Mouse (Mus musculus) heart, adult 8-10 months (tissue): ENCODE data around the gene Bet1l. TPM values are rescaled to one million over a fixed set of nuclear protein-coding genes. Genes with fewer than 3 reads are reported as not detected.
"Not testable (repeated sequence)": the region's sequence is repeated elsewhere in the genome, so short reads cannot be mapped to it uniquely, and the experiment has no call there.

Experiments used
- DNase-seq: peaks from one replicate; pipeline ENCODE4 v3.0.0; 2022; ENCODE audit warnings: low spot score
- total RNA-seq, 4 experiments: library from RNA; stranded (reverse); gene quantifications; 2 replicates each; pipeline ENCODE4 v1.2.4; 2022

Bet1l gene
- total RNA-seq = 10 to 100 TPM in 1 of 4 experiments, 1 to 10 TPM in 3; 7.9 to 11.8 (median 8.8) TPM

DNA sequence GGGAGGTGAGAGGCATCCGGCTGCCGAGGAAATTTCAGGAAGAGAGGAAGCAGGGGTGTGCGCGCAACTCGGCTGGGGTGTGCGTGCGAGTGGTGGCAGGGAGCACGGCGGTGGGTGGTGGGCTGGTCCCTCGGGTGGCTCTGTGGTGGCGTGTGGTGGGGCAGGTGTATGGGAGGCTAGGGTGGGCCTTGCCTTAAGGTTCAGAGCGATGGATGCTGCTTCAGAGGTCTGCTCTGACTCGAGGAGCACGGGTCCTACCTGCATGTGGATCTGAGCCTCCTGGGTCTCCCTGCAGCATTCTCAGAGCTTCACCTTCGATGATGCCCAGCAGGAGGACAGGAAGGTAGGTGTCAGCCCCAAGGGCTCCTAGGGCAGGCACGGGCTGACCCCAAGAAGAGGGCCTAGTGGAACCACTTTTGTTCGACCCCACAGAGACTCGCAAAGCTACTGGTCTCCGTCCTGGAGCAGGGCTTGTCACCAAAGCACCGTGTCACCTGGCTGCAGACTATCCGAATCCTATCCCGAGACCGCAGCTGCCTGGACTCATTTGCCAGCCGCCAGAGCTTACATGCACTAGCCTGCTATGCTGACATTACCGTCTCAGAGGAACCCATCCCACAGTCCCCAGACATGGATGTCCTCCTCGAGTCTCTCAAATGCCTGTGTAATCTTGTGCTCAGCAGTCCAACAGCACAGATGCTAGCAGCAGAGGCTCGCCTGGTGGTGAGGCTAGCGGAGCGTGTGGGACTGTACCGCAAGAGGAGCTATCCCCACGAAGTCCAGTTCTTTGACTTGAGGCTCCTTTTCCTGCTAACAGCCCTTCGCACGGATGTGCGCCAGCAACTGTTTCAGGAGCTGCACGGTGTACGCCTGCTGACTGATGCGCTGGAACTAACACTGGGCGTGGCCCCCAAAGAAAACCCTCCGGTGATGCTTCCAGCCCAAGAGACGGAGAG, at the start of gene Bet1l:
Gene Bet1l (minus strand): TSS at position 28 of the 956 bp plus-strand sequence.
- DNase-seq = no peak

DNA sequence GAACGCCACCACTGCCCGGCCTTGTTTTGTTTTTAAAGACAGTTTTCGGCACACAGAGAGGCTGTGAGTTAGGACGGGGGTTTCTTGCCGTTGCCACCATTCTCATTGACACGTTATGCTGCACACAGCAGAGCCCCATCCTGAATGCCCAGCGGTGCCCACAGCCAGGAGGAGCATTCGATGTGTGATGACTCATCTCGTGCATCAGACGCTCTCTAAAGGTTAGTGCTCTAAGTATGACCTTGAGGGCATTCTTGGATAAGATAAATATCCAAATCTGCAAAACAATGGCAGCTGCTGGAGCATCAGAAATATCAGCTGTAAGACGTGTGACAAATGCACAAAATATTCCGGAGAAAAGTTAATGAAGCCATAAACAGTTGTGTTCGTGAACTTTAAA, 49.8 kb upstream of the Bet1l start:
- DNase-seq = no peak

DNA sequence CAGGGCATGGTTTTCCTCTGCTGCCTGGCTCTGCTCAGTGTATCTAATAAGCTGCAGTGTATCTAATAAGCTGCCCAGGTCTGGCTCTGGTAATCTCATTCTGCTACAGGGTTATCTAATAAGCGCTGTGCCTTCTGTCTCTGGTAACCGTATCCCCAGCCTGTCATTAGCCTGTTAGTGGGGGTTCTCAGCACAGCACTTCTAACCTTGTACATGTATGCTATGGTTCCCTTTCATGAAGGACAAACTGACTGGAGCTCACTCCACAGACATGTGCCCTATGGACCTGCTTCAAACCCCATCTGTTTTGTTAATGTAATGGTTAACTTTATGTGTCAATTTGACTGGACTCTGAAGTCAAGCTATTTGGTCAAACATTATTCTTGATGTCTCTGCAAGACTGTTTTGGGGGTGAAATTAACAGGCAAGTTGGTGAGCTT, 48.3 kb upstream of the Bet1l start:
- no peak for DNase-seq

DNA sequence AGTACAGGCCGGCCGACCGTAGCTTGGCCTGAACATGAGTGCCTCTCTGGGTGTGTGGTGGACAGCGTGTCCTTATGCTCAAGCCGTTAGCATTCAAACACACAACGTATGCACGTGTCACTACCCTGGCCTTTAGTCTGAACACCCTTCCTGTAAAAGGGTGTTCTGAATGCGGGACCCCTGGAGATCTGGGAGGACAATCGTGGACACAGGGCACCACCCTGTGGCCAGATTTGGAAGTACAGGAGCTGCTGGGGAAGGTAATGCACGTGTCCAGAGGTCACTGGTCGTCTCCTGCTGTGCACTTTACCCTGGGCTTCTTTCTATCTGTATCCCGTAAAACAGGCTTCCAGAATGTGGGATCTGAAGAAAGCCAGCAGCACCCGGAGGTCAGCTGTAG, 45.8 kb upstream of the Bet1l start:
- DNase-seq = peak; percentile 74

DNA sequence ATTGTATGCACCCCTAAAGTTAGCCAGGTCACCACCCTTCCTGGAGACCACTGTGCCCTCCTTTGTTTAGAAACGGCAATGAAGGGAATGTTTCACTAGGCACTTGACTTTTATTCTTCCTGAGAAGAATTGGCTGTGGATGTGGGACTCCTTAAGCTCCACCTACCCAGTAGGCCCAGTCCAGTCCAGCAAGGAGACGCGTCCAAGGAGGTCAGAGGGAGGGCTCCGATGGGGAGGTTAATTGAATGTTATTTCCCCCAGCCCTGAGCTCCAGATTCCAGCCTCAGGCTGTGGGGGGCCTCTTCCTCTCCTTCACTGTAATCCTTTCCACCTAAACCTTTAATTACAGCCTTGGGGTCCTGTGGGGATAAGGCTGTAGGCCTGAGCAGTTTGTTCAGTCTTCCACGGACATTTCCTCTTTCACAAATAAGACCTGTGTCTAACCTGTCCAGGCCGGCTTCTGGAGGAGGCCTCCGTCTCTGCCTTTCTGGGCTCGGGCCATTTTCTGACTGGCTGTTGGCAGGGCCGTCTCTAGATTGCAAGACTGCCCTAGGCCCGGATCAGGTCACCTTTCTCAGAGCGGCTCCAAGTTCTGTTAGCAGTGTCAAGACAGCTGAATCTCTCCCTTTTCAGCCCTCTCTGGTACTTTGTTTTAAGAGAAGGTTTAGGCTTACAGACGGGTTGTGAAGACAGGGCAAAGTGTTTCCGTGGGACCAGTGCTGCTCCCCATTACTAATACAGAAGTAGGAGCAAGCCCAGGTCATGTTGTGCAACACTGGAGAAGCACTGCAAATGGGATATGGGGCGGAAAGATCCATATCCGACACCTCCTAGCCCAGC, 44.9 kb upstream of the Bet1l start:
- DNase-seq = no peak

DNA sequence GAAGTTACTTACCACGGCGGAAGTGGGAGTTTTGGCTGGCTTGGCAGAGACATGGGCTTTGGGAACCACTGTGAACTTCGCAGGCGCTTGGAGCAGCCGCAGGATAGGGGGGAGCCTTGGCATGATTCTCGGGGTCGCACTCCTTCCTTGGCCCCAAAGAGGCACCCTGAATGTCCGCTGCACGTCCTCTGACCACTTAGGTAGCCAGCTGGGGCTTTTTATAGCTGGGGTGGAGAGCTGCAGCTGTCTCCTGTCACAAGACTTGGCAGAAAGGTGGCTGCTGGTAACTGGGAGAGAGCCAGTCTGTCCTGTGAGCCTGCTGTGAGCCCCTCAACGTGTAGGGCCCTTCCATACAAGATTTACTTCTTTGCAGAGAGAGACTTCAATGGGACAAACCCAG, 42.8 kb upstream of the Bet1l start, which contains the start of gene Cox8b:
Gene Cox8b (minus strand): TSS at position 227 of the 400 bp plus-strand sequence.
- DNase-seq = peak; percentile 55

DNA sequence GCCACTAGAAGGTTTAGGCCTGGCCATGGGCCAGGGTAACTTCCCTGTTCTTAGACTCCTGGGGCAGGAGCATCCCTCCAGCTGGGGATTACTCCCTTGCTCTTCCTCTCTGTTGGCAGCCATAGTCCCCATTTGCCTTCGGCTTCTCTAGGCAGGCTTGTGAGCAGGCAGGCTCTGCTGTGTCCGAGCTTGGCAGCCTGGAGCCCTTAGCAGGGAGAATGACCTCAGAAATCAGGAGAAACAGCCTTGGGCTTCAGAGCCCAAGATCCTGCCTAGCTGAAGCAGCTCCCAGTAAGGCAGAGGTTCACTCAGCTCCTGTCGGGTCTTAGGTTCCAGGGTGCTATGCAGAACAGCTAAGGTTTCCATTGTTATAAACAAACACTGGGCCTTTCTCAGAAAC, 41.7 kb upstream of the Bet1l start:
- DNase-seq = no peak

DNA sequence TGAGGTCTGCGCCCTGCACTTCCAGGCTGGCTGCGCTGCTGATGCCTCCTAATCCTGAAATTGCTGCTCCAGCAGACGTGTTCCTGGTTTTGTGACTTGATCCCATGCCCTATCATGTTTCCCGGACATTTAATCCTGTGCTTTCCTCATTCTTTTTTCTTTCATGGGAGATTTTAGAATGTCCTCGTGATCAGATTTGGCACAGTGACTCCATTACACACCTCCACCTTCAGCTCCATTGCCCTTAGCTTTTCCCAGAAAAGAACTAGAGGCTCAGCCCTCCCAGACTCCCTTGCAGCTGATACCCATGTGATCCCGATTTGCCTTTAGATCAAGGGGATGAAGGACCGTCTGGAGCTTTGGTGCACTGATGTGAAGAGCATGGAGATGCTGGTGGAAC, 40.5 kb upstream of the Bet1l start:
- DNase-seq = no peak

DNA sequence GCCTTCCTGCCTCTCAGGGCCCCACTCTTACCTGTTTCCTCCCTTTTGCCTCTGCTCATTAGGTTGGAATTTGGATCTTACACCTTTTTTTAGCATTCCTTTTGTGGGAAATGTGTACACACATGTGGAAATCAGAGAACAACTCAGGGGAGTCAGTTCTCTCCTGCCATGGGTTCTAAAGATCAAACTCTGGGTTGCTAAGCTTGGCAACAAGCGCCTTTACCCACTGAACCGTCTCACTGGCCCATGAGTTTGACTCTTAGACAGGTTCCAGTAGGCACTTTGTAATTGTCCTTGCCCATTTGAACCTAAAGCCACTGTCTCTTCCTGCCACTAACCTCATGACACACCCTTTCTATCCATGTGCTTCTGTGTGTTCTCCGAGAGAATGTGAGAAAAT, 37.2 kb upstream of the Bet1l start:
- DNase-seq = no peak

DNA sequence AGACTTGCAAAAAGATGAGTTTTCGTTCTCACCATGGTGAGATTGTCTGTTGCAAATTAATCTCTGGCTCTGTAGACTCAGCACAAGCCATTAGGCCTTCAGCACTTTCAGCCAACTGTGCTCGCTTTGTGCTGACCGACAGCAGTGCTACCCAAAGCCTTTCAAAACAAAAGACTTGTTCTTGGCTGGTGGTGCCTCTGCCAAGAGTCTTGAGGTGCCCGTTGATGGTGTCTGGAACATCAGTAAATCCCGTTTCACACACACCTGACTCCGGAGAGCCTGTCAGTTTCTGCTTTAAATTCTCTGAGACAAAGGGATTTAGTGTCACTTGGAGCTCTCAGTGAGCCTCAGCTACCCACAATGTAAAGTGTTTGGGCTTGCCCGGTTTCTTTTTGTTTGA, 36.7 kb upstream of the Bet1l start:
- DNase-seq = no peak

DNA sequence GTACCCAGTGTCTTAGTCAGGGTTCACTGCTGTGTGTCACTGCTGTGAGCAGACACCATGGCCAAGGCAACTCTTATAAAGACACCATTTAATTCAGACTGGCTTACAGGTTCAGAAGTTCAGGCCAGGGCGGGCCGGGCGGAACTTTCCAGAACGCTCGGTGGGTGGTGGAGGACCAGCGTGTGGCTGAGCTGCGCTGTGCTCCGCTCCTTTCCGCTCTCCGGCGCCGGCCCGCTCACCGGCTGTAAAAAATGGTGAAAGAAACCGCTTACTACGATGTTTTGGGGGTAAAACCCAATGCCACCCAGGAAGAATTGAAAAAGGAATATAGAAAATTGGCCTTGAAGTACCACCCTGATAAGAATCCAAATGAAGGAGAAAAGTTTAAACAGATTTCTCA, 33.3 kb upstream of the Bet1l start:
- not testable (repeated sequence) for DNase-seq

DNA sequence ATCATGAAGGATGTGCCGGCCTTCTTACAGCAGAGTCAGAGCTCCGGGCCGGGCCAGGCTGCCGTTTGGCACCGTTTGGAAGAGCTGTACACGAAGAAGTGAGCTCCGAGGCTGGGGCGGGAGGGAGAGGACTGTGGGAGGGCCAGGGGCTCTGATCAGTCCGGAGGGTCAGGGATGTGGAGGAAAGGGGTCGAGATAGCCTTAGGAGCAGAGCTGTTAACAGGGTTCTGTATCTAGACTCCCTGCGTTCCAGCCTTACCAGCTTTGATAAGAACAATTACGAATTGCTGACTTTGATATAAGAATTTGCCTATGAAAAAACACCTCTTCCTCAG, 25.1 kb upstream of the Bet1l start:
- no peak for DNase-seq

DNA sequence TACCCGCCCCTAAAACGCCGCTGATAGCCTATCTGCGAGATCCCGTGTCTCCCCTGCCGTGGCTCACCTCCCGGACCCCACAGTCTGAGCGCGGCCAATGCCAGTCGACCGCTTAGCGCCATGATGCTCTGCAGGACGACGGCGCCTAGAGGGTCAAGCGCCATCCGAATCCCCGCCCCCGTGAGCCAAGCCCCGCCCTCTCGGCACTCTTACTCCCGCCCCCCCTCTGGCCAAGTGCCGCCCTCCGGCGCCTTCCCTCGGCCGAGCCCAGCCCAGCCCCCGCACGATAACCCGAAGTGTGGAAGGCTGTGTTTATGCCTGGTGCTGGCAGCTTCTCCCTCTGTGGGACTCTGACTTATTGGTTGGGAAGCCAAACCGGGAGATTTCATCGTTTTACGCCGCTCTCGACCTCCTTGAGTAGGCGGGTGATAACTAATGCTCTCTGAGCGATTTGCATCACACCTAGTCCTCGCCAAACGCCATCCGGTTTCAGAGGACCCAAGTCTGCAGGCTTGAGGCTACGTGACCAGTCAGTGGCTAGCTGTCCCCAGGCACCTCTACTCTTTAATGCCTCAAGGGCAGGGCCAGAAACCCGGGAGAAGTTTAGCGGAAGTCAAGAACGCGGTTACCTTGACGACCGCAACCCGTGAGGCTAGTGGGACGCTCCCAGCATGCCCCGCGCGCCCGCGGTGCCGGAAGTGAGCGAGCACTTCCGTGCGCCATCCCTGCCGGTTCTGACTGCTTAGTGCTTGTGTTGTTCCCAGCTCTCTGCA, 24.5 kb upstream of the Bet1l start, which contains the start of the genes Psmd13 and Sirt3:
Gene Psmd13 (plus strand): TSS at position 273 of the 773 bp plus-strand sequence.
Gene Sirt3 (minus strand): TSS at position 614 of the 773 bp plus-strand sequence.
- DNase-seq = peak; percentile 93

DNA sequence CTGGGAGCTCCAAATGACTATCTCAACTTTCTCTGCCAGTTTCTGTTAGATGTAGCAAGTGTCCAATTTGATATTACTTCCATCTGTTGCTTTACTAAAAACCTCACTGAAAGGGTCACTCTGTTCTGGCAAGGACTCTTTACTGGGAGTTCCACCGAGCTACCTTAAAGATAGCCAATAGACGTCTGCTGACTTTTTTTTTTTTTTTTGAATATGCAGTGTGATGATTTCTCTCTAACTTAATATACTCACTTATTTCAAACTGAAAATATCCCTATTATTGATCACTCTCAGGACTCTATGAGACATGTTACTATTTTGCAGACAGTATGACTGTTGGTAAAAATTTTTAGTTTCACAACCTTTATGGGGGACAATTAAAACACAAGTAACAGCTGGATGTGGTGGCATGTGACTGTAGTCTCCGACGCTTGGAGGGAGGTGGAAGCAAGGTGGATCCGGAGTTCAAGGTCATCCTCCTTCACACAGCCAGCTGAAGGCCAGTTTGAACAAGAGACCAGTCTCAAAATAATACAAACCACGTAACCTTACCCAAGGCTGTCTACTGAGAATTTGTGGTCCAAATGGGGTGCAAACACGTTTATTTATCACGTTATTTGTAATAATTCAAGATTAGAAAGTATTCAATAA, 23.6 kb upstream of the Bet1l start:
- no peak for DNase-seq

DNA sequence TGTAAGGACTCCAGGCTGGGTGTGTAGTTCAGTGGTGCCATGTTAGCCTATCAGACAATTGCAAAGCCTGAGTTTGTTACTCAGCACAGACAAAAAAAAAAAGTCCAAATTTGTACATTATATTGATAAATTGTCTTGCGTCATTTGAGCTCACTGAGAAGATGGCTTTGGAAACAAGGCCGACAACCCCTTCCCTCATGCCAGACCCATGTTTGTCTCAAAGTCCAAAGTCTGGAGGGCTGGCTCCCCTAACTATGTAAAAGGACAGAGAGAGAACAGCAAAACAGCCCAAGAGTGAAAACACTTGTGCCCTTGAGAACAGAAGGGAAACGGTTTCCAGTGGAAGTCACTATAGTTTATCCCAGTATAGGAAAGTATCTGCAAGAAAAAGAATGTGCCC, 23.0 kb upstream of the Bet1l start:
- no peak for DNase-seq

DNA sequence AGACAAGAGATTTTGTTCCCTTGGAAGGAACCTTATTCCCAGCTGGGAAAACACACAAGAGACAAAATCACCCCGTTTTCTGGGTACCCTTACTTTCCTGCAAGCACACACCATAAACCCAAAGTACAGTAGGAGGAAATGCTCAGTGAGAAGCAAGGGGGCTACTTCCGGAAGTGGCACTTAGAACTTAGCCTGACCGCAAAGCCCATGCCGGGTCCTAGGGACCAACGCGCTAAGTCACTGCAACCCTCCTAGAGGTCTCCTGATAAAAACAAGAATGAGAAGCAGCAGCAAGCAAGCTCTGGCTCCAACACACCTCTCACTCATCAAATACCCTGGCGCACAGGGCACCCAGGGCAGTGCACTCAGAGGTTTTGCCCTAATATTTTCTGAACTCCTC, 22.0 kb upstream of the Bet1l start:
- no peak for DNase-seq

DNA sequence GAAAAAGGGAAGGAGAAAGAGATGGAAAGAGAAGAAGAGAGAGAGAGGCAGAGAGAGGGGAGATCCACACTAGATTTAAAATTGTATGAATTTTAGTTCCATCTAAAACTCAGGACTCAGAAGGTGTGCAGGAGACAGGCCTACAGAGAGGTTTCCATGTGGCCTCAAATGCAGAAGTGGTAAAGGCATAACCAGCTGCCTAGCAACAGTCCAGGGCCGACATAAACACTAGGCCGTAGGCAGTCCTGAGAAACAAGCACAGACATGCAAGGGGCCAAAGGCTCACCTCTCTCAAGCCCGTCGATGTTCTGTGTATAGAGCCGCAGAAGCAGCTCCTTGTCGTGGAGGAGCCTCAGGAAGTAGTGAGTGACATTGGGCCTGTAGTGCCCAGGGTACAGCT, 20.0 kb upstream of the Bet1l start:
- DNase-seq = no peak

DNA sequence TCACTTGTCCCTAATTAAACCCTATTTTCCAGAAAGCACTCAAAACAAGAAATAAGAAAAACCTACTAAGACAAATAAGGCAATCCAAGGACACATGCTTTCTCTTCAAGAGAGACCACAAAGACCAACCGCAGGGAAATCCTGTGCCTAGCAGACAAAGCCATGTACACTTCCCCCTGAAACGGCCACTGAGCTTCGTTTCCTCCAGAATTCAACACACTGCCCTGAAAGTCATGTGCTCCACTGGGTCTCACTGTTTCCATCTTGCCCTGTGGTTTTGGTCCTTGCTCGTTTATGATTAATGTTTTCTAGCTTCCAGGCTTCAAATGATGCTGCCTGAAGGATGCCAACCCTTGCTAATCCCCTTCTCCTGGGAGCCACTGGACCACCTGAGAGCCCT, 16.8 kb upstream of the Bet1l start:
- DNase-seq = no peak

DNA sequence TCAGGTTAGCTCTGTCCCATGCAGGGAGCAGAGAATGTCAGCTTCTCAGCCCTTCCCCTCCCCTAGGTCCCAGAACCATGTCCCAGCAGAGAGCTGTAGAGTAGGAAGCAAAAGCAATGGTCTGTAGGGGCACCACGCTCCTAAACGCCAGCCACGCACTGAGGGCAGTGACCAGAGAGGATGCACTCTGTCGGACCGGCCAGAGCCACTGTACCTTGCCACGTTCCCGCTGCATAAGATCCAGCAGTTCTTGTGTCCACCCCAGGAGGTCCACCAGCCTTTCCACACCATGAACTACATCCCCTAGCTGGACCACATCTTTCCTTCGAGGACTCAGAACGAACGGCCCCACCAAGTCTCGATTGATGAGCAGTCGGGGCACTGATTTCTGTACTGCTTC, 7.4 kb upstream of the Bet1l start:
- DNase-seq = no peak

DNA sequence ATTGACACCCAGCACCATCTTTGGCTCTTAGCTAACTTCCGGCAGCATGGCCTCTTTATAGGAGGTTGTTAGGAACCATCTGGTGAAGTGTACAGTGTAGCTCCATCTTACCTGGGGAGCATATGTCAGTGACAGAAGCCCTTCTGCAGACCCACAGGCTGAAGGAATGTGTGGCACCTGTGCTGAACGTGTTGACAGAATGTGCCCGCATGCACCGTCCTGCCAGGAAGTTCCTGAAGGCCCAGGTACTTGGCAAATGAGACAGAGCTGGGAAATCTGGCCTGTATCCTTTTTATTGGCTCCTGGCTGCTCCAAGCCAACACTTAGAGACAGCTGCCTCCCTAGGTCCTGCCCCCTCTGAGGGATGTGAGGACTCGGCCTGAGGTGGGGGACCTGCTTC, 3.4 kb upstream of the Bet1l start:
- no peak for DNase-seq

DNA sequence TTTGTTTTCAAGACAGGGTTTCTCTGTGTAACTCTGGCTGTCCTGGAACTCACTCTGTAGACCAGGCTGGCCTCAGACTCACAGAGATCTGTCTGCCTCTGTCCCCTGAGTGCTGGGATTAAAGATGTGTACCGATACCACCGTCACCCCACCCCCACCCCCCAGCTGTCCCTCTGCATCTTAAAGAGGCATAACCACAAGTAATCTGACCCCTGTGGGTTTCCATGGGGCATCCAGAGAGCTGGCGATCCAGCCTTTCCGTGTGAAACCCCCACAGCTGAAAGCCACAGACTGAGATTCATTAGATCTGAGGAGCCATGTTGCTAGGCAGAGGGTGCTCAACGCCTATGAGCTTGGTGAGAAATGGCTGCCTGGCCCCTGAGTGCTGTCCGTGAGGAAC, 2.6 kb upstream of the Bet1l start:
- no peak for DNase-seq
